Mouse (Mus musculus) thymus, postnatal 0 days (tissue): ENCODE data around the gene Luzp1. TPM values are rescaled to one million over a fixed set of nuclear protein-coding genes. Genes with fewer than 3 reads are reported as not detected.

Experiments used
- DNase-seq: peaks from one replicate; pipeline ENCODE4 v3.0.0-alpha.2; 2015; ENCODE audit warnings: low spot score
- polyA plus RNA-seq: library from polyadenylated mRNA; unstranded; fragments of >200 nt; fragmentation: Nextera tagmentation; extraction: Ambion mirVana; gene quantifications from 2 replicates; pipeline ENCODE4 v1.2.1, GENCODE M21; 2015

Luzp1 gene
- polyA plus RNA-seq, 1 experiment from 2014 or later: 36.0 TPM

GRCm38 (mm10) chr4:136546279-136547045 is 76.9 kb downstream of the Luzp1 start:
- no peak for DNase-seq

DNA sequence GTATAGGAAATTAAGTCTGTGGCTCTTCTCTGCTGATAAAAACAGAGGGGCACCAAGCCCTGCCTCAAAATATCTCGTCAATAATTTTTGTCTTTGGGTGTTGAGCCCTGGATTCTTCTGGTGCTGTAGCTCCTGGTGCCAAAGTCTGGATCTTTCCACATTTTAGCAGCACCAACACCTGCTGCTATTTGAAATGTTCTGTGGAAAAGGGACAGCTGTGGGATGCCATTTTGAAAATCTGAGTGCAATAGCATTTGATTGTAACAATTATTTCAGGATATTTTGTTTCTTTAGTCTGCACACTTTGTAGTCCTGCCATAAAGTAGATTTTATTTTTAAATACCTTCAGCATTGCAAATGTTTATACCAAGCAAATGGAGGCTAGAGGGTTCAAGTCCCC is 78.2 kb downstream of the Luzp1 start:
- DNase-seq: no peak

- DNase-seq: no peak
Observed at GRCm38 (mm10) chr4:136548381-136548801, 78.8 kb downstream of the Luzp1 start.

- no peak for DNase-seq
Observed at GRCm38 (mm10) chr4:136553108-136553507, 83.5 kb downstream of the Luzp1 start.

- DNase-seq: no peak
Observed at GRCm38 (mm10) chr4:136557638-136558037, 88.1 kb downstream of the Luzp1 start.

- DNase-seq: no peak
Observed at GRCm38 (mm10) chr4:136559690-136560089, 90.1 kb downstream of the Luzp1 start.

DNA sequence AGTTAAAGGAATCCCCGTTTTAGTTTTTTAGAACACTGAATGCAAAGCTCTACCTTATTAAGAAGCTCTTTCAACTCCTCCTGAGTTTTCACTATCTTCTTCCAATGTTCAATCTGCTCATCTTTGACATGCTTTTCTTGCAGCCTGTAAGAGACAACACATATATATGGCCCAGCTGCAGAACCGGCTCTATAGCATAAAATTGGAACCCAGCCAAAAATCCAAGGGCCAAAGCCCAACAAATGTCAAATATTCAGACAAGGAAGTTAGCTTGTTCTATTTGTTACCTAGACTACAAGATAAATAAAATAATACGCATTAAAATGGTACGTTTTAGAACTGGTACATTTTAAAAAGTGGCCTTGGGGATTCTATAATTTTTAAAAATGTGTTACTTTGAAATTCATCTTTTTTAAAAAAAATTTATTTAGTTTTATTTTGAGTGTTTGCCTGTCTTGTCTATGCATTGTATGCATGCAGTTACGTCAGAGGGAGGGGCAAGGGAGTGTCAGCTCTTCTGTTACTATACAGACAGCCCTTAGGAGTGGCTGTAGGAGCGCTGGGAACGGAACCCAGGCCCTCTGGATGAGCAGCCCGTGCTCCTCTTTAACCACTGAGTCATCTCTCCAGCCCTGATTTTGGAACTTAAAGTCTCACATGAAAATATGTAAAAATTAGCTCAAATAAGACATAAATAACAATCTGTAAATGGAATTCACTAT is 90.9 kb downstream of the Luzp1 start:
- DNase-seq: no peak

DNA sequence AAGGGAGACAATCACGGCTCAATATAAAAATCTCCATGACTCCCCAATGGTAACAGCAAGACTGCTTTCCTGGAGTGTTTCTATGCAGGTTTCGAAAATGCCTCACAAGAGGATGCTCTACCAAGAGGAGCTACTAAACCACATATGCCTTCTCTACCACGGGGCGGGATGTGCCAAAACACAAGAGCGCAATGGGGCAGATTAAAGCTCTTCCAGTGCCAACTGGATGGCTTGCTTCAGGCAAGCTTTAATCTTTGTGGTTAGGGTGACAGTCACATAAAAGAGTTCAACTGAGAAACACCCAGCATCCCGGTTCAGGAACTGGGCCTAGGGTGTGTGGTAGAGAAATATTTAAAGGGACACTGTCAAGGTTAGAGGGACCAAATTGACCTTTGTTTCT is 93.2 kb downstream of the Luzp1 start:
- no peak for DNase-seq

DNA sequence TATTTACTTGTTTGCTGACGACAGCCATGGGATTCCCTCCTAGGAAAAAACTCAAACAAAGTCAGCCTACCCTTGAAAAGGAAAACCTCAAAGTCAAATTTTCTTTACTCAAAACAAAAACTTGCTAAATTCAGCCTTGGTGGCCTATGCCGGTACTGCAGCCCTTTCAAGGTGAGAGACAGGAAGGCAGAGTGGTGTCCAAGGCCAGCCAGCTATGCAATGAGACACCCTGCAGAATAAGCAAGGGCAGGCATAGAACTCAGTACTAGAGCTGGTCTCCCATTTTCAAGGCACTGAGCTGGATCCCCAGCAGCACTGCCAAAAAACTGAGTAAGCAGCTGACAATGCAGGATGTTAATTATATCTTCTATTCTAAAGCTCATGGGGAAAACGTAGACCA is 99.1 kb downstream of the Luzp1 start:
- peak; percentile 14 for DNase-seq

DNA sequence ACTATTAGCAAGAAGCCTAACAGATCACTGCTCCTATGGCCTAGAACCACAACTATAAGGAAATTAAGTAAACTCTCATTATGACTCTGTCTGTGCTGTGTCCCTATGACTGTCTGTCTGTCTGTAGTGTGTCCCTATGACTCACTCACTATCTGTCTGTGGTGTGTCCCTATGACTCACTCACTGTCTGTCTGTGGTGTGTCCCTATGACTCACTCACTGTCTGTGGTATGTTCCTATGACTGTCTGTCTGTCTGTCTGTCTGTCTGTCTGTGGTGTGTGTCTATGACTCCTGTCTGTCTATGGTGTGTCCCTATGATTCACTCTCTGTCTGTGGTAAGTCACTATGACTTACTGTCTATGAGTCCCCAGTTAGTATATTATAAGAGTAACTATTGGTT is 100.4 kb downstream of the Luzp1 start:
- DNase-seq: no peak

DNA sequence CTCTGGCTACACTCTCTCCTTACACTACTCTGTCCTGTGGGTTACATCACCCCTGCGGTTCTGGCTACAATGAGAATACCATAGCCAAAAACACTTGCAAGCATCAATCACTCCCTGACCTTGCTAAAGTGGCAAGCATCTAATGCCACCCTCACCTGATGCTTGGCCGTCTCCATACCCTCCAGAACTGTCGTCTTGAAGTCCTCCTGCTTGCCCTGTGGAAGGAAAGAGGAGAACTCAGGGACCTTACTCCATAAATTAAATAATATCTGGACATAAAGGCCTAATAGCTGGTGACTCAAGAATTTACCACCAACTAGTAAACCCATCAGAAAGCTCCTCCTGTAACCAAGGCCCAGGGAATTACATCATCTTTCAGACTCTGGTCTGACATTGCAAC is 112.3 kb downstream of the Luzp1 start:
- no peak for DNase-seq

DNA sequence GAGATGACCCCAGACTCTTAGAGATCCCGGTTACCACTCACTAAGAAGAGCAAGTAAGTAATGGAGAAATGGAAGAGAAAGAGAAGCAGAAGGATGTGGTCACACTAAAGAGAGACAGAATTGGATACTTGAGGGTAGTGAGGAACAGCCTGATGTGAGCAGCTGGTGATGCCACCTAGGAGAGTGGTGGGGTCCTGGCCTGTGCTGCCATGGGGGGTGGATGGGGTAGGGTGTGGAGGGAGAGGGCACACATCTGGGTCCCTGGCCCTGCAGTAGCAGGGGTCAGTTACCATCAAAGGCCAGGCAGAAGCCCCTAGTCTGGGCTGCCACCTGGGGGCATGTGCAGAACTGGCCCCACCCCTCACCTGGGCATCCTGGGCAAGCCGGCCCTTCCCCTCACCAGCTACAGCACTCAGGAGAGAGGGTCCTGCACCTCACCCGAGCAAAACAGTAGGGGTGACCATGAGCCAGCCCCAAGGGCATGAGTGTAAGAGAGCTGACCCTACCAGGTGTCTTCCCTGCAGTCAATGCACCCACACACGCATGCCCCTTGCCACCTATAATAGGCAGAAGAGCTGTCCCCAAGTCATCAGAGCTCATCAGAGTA is 117.8 kb downstream of the Luzp1 start:
- DNase-seq: no peak

- DNase-seq: no peak
Observed at GRCm38 (mm10) chr4:136588003-136588402, 118.4 kb downstream of the Luzp1 start.

- DNase-seq: no peak
Observed at GRCm38 (mm10) chr4:136592111-136592510, 122.5 kb downstream of the Luzp1 start.

DNA sequence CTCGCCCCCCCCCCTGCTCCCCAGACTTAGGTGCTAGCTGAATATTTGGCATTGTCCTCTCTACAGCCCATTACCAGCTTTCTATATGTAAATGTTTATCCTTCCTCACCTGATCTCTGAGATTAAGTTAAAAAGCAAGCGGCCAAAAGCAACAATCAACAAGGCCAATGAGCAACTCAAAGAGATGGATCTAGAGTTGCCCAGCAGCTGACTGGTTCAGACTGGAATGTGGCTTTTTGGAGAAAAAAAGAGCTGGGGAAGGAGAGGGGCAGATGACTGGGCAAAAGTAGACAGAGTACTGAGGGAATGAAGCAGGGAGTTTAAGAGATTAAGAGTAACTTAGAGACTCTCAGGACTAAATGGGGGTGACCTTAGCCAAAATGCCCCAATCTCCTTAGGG is 124.4 kb downstream of the Luzp1 start:
- no peak for DNase-seq

DNA sequence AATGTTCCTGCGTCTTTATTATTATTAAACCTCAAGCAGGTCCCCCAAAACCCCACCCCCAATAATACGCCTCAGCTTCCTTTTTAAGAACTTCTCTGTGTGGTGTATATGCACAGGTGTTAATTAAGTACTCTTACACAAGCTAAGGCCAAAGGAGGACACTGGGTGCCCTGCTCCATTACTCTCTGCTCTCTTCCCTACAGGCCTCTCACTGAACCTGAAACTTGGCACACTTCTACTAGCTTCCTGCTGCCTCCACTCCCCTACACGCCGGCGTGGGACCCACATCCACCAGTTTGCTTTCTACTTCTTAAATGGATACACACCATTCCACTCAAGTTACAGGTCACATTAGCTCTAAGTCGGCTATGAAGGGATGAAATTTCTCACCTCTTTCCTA is 125.7 kb downstream of the Luzp1 start:
- no peak for DNase-seq

DNA sequence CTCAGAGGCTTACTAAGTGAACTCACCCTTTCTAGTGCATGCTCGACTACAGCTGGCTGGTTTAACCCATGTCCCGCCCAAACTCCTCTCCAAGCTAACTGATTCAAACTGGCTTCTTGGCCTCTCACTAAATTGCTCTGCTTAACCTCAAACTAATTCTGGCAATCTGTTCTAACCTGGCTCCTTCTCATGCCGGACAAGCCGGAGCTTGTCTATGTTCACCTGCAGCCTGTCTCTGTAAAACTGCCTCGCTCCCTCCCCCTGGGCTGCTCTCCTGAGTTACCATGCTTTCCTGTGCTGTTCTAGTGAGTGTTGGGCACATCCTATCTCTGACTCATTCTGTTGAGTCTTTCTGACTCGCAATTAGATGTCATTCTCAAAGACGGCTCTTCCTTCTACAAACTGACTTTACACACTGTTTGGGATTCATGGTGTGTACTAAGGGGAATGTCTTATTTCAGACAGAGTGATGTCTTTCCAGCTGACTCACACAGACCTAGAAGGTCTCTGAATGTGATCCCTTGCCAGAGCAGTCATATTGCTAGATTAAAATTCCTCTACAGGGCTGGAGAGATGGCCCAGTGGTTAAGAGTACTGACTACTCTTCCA is 128.8 kb downstream of the Luzp1 start:
- no peak for DNase-seq

DNA sequence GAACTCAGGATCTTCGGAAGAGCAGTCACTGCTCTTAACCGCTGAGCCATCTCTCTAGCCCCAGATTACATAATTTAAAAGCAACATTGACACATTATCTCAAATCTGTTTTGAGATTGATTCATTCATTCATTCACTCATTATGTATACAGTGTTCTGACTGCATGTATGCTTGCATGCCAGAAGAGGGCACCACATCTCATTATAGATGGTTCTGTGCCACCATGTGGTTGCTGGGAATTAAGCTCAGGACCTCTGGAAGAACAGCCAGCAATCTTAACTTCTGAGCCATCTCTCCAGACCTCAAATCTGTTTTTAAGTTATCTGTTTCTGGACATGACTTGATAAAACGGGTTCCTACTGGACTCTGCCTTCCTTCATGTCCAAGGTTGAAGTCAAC is 130.3 kb downstream of the Luzp1 start:
- no peak for DNase-seq

GRCm38 (mm10) chr4:136600536-136600935 is 131.0 kb downstream of the Luzp1 start:
- DNase-seq: no peak

- DNase-seq: peak; percentile 32
Observed at GRCm38 (mm10) chr4:136601476-136601875, 131.9 kb downstream of the Luzp1 start.

- peak; percentile 50 for DNase-seq
Observed at GRCm38 (mm10) chr4:136602018-136602554, 132.5 kb downstream of the Luzp1 start.

- DNase-seq: peak; percentile 95
Observed at GRCm38 (mm10) chr4:136602568-136602967, 133.0 kb downstream of the Luzp1 start, which contains the start of gene Kdm1a. Kdm1a (minus strand) TSS chr4:136602723.
